Mouse (Mus musculus) frontal cortex, adult (tissue): Measurements from ENCODE around the gene Syne2.

Experiments used
- ATAC-seq: cut with Nextera tagmentation; 2 replicates; pipeline ENCODE4 v1.9.2; 2017; ENCODE audit warnings: mild to moderate bottlenecking, moderate library complexity, mixed read lengths; ENCODE audit not compliant: low TSS enrichment

Syne2 gene

DNA sequence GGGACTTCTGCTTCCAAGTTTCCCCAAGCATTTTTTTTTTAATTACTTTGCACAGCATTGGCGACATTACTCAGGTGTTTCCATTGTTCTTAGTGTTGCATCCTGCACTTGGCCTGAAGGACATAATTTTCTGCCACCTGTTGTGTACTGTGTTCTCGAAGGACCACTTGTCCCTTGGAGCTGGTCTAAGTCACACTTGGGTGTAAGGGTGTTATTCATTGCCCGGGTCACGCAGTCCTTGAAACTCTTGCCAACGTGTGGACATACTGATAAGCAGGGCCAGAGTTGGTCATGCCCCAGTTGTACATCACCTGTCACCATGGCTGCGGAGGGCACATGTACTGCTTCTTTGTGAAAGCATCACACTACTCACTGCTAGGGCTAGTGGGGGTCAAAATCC is 228.6 kb downstream of the Syne2 start:
- ATAC-seq = no peak

DNA sequence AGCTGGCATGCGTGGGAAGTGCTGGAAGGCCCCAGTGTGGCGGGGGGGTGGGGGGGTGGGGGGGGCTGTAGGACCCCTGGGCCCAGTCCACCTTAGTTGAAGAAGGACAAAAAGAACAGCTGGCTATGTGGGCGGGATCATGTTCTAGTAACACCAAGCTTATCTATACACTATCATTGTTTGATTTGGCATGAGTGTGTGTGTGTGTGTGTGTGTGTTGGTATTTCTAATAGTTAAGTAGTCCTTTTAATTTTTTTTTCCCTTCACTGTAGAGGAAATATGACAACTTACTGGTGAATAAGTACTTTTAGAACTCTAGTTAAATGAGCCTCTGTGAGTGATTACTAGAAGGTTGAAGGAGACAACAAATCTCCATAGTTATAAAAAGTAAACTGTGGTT is 230.0 kb downstream of the Syne2 start:
- no peak for ATAC-seq

DNA sequence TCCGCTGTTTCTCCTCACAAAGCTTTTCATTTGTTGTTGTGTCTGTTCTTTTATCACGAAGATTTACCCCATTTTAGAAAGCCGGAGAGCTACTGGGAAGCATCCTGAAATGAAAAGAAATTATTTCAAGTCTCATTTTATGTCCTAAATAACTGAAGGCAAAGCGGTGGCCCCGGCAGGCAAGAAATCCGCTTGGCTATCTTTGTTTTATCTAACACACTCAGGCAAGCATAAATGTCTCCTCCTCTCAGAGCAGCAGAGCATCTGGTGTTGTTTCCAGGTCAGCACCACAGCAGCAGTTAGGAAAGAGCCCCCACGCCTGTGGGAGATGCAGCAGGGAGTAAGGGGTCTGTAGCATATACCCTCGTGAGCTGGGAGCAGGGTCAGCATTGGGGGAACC is 230.7 kb downstream of the Syne2 start:
- no peak for ATAC-seq

DNA sequence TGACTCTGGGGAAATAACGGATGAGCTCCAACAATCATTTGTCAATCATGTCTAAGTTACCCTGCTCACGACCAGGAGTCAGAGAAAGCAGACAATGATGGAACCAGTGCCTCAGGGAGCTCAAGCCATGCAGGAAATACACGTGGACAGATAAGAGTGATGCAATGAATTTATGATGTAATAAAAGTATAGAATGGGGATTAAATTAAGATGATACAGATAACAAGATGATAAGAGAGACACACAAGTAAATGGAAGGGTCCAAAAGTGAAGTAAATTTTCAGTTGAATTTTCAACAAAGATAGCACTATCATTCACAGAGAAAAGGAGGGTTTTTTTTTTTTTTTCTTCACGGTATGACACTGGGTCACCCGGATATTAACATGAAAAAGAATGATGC is 231.4 kb downstream of the Syne2 start:
- no peak for ATAC-seq

DNA sequence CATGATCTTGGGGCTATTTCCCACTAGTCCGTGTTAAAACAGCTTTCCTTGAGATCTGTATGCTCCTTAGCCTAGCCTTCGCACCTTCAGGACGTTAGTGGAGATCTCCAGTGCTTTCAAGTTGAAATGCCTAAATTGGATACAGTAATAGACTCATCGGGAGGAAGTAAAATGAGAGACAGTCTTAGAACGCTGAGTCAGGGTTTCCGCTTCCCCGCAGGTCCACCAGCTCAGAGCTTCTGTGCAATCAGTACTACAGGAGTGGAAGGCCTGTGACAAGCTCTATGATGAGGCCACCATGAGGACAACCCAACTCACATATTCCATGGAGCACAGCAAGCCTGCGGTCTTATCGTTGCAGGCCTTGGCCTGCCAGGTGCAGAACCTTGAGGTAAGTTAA is 233.9 kb downstream of the Syne2 start:
- ATAC-seq = no peak

DNA sequence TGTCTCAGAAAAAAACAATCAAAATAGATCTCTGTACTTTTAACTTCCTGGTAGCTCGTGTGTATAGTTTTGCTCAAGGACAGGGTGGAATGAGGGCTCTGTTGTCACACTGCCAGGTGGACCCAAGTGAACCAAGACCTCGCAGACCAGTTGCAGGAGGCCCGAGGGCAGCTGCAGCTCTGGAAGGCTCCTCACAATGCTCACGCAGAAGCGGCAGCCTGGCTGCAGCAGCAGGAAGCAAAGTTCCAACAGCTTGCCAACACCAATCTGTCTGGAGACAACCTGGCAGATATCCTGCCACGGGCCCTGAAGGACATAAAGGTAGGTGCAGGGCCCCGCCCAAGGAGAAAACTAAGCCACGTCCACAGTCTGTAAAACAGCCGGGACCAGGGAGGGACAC is 236.7 kb downstream of the Syne2 start:
- no peak for ATAC-seq

DNA sequence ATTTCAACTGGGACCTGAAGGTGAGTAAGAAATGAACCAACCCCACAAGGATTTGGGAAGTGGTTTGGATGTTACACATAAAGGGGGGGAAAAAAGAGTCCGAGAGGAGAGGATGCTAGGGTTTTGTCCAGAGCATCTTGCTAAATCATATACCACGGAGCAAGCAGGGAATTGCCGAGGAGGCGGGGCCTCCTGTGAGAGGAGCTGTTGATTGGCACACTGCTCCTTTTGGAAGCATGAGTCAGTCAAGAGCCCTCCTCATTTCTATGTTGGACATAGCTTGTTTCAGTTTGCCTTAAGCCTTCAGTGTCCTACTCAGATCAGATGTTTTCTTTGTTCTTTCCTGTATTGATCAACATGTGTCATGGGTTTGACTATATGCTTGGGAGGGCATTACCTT is 245.1 kb downstream of the Syne2 start:
- ATAC-seq = no peak

DNA sequence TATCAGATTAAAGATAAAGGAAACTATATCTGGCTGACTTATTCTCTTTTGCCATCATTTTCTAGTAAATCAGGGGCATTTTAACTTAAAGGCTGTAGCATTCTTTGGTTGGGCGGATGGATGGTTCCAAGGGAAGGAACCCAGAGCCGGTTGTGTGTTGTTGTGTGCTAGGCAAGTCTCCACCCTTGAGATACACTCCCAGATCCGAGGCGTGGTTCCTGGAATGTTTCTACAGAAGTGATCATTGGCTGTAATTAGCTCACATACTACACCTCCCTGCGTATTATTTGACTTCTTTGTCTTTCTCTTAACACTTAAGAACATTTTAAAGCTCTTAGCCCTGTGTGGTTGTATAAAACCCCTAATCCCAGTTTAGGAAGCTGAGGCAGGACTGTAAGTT is 252.5 kb downstream of the Syne2 start:
- no peak for ATAC-seq

DNA sequence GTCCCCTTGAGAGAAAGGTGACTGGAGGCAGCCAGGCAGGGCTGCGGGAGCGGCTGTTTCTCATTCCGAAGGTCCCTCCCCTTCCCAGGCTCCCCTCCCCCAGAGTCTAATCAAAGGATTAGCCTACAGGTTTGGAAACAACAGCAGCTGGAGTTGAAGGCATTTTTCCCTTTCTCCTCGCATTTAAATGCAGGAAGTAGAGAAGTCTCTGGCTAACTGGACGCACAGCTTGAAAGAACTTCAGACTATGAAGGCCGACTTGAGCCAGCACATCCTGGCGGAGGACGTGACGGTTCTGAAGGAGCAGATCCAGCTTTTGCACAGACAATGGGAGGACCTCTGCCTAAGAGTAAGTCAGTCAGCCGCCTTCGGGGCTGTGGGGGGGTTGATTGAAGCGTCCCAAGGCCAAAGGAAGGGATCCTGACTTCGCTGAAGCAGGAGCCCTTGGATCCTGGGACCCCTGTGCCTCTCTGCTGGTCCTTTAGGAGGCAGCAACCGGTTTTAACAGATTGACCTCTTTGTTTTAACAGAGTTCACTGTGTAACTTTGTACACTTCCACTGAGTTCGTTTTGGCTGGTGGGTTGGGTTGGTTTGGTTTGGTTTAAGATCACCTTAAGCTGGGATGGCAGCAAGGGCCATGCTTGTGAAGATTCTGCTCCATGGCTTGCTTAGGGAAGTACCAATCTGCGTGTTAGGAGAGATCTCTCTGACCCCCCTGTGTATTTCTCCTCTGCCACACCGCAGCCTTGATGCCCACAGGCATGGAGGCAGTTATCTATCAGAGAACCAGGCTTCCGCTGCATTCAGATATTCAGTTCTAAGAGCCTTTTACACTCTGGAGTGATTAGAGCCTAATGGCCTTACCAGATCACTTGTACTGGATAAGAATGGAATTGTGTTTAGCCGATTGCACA is 254.3 kb downstream of the Syne2 start:
- ATAC-seq = no peak

DNA sequence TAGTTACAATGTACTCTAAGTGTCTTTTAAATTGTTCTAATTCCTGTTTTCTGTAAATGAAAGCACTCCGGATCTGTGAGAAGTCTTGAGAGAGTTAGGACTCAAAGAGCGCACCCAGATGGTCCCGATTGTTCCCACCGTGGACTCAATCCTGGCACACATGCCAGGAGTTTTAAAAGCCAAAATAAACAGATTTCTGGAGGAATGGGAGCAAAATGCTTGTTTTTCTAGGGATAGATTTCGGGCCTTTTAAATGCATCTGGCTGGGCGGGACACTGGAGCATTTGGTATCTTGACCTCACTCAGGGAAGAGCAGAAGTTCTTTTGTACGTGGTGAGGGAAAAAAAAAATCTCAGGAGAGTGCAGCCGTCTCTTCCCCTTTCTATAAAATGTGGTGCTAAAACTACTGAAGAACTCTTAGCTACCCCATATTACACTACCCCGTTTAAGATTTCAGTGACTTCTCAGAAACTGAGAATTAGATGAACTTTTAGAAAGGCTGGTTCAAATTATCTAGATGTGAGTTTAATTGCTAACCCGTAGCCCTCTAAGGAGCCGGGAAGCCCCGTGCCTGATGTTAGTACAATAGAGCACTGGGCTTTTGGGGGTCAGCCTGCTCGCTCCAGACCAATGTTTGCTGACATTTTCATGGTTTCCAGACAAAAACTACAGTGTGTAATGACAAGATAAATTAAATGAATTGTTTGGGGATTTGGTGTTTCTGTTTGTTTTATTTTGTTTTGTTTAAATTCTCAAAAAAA is 255.3 kb downstream of the Syne2 start:
- no peak for ATAC-seq

DNA sequence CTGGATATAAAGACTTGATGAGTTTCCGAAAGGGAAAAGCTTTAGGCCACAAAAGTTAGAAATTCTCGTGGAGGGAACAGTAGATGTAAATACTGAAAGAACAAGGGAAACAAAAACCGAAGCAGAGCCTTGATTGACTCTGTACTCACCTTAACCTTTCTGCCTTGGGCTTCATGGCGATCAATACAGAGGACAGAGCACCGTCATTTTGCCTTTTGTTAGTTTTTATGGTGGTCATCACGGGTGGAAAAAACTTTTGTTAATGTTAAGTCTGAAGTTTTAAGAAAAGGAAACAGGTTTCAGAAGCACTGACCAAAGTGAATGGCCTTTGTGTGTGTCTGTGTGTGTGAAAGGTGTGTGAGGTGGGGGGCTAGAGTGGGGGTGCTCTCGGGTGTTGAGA is 256.0 kb downstream of the Syne2 start:
- no peak for ATAC-seq

DNA sequence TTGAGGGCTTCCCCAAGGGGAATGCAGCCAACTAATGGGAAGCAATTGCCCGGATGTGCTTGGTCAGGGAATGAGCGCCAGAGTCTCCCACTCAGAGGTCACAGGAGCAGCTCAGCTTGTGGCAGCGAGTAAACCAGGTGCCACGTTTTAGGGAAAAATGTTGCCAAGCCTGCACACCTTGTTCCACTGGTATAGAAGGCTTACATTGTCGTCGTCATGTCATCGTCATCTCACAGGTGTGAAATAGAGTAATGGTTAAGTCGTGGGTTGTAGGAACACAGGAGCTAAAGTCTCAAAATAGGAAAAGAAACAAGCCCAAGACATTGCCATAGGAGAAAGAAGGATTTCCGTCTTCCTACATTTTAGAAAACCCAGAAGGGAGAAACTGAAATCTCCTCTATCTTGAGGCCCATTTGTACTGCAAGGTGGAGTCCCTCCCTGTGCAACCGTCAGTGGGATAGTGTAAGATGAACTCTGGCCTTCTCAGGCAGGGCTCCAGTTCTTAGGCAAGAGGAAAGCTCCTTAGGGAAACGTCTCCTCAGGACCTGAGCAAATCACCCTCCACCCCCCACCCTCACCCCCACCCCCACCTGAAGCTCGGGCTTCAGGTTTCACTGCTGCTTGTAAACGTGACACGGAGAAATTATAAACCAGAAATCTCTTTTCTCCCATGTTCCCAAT is 263.1 kb downstream of the Syne2 start:
- no peak for ATAC-seq

DNA sequence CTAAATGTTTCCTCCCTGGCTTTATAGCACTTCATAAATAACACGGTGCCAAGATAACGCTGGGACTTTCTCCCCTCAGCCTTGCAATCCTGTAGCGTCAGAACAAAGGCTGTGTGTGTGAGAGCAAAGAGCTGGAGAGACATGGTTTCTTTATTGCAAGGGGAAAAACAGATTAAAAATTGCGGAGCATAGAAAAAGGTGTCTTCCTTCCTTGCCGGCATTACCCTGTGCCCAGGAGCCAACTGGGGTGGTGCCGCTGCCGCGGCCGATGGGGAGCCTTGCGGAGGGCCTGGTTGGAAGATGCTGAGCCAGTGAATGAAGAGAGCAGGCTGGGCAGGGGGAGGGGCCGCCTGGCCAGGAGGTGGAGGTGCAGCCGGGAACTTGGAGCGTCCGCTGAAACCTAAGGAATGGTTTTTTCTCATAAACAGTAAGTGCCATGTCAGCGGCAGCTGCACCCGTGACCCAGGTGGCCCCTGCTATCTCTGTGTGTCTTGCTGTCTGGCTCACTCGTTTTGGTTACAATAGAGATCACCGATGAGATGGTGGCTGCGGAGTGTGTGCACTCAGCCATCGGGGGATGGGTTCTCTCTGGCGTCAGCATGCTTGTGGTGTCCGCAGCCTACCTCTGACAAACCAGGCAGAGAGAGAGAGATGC is 263.8 kb downstream of the Syne2 start:
- peak; percentile 99 for ATAC-seq

DNA sequence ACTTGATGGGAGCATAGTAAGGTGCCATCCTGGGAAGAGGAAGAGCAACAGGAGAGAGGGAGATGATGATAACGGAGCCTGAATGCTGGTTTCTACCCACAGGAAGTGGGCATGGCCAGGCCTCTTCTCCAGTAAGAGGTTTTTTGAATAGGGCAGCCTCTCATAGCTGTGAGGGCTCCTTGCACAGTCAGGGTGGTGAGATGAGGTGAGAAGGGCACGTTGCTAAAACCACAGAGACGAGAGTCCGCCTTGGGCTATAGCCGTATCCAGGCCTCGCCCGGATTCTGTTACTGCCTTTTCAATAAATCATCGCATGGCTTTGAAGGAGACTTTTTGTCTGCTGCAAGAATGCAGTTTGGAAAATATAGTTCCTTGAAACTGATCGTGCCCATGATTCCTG is 267.1 kb downstream of the Syne2 start:
- no peak for ATAC-seq

DNA sequence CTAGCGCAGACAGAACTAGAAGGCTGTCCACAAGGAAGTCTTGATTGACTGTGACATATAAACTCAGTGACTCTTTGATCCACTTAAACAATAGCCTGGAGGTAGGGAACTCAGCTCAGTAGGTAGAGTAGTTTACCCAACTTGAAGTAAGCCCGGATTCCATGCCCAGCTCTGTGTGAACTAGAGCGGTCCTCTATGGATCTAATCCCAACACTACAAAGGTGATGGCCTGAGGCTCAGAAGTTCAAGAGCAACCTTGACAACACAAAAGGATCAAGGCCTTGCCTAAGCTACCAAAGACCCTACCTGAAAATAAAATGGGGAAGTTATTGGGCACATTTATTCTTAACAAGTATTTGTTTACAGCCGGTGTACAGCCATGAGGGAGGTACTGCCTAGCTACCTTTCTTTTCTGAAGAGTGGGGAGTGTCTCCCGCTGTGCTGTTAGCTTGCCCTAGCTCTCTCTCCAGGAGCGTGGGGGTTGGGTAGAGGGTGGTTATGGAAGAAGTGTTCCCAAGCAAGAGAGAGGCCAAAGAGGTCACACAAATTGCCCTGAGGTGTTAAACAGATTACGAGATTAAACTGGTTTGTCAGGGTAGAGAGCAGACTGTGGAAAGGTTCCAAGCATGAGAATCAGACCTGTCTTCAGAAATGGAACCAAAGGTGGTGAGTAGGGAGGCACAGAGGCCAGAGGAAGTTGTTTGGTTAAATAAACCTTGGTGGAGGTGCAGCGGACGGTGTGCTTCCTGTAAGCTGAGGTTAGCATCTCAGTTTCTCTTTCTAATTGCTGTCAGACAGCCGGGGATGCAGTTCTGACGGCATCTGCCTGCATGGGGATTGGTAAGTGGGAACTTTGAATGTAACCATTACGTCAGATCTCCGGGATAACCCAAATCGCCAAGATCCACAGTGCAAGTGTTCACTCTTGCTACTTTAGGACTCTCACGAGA is 268.3 kb downstream of the Syne2 start:
- ATAC-seq = no peak

DNA sequence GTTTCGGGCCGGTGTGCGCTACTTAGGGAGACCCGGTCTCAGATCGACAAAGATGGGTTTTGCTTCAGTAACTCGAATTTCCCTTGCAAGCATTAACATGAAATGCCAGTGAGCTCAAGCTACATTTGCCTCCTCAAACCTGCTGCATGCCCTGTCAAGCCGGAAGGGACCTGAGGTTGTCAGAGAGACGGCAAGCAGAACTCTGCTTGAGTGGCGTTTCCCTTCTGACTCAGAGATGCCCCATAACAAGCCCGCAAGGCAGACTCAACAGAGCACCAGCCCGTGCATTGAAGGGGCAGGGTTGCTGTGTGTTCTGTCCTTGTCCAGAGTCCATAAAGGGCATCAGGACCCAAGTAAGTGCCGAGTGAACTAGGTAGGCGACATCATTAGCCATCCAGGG is 269.1 kb downstream of the Syne2 start:
- ATAC-seq = no peak

DNA sequence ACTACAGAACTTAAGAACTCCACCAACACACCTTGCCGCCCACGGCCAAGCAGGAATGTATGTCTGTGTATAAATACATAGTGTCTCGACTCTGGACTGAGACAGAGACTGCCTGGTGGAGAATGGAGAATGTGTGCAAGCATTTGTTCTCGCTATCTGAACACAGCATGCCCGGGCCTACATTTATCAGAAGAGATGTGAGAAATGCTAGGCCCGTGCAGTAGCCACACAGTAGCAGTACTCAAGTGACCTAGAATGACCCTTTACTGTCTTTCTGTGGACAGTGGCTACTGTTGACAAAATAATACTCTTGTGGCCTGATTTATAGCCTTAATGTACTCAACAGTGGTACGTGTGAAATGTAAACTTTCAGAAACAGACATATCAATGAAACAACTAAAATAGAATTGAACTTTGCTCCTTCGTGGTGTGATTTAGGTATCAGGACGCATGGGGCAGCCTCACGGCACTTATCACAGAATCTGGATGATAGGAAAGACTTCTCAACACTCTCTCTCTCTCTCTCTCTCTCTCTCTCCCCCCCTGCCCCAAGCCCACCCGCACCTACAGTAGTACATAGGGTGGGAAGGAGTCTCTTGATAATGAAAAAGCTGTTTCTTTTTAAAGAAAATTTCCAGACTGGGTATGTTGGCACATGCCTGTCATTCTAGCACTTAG is 275.0 kb downstream of the Syne2 start:
- no peak for ATAC-seq

DNA sequence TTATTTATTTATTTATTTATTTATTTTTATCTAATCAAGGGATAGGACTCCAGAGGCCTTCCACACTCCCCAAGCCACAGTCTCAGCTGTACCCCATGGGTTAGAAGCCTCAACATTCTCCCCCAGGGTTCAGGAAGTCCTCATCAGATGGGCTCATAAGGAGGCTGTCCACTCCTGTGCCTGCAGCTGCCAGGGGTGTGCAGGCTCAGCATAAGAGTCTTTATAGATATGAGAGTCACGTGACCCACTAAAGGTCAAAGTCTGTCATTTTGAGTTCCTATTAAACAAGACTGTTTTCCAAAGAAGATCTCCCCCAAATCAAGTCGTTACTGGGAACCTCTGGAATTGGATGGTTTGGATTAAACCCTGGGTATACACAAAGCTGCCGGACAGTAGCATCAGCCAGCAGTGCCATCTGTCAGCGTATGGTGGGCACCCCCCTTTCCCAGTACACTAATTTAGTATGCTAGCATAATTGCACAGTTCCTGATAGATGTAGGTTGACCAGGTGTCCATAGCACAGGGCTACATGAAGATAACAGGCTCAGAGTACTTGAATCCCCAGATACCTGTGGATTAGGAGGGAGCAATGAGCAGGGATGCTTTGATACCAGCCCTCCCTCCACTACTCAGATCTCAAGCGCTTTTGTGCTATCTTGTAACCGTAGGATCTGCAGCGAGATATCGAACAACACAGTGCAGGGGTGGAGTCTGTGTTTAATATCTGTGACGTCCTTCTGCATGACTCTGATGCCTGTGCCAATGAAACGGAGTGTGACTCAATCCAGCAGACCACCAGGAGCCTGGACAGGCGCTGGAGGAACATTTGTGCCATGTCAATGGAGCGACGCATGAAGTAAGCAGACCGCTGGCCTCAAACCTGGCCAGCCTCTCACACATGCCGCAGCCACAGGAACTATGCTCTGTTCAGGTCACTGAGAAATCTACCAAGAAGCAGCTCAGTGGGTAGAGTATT is 276.0 kb downstream of the Syne2 start:
- no peak for ATAC-seq
